Mouse (Mus musculus) brain, embryonic 14.5 days (tissue): ENCODE results near the gene Car10.

Experiments used
- CTCF ChIP-seq: fragments of 200-500 bp; IDR thresholded peaks from 2 replicates; pipeline ENCODE4 v1.5.1; 2012; ENCODE audit warnings: inconsistent platforms, mild to moderate bottlenecking, moderate library complexity, borderline replicate concordance; ENCODE audit not compliant: insufficient read depth, insufficient read length; ENCODE audit errors: extremely low read depth
- POLR2A ChIP-seq: fragments of 200-500 bp; IDR thresholded peaks from 2 replicates; pipeline ENCODE4 v1.6.1; 2012; ENCODE audit warnings: mild to moderate bottlenecking, inconsistent platforms, borderline replicate concordance; ENCODE audit not compliant: poor library complexity, insufficient read depth, insufficient read length, severe bottlenecking; ENCODE audit errors: extremely low read depth

DNA sequence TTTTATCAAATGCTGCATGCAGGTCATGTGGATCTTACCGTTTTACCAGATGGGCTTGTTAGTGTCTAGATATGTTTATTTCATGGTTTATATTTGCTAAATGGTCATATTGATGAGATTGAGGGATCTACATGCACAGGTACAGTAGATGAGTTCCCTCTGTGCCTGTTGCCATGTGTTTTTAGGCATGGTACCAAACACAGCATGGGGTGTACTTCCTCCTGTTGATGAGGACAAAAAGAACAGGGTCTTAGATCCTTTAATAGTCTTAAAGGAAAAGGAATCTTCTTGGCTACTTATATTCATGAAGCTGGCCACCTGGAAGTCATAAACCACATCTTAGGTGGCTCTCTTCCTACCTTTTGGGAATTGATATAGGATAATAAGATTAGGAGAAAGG is 43.9 kb downstream of the Car10 start:
- TF ChIP-seq CTCF (no peak), POLR2A (no peak)
